Mouse (Mus musculus) bone marrow, adult 2 months (tissue): ENCODE measurements at regions not wholly inside any gene's neighbourhood (a gene's known extent, or its start where the extent isn't known, plus 50 kb on each side); places are given as distances from the start of the nearest gene placed in this dataset.

Source experiments
- H3K27ac ChIP-seq: fragments of 200-500 bp; 2 replicates; pipeline ENCODE4 v1.5.1; 2012; ENCODE audit warnings: low read depth, mild to moderate bottlenecking, control low read depth, inconsistent platforms, low read length; ENCODE audit not compliant: control insufficient read depth, poor library complexity, insufficient read depth
- H3K4me1 ChIP-seq: fragments of 200-500 bp; 2 replicates; pipeline ENCODE4 v1.6.1; 2011; ENCODE audit warnings: low read length; ENCODE audit not compliant: control insufficient read depth, insufficient read depth
- H3K4me3 ChIP-seq: fragments of 200-500 bp; replicated peaks from 2 replicates; pipeline ENCODE3; 2011; ENCODE audit warnings: mild to moderate bottlenecking, low read depth, low read length, control low read depth; ENCODE audit not compliant: control insufficient read depth
- CTCF ChIP-seq: fragments of 200-500 bp; IDR thresholded peaks from 2 replicates; pipeline ENCODE4 v1.5.1; 2011; ENCODE audit warnings: low read length, control low read depth; ENCODE audit not compliant: control insufficient read depth, insufficient read depth
- POLR2A ChIP-seq: fragments of 200-500 bp; IDR thresholded peaks from 2 replicates; pipeline ENCODE4 v1.6.1; 2011; ENCODE audit warnings: low read depth, mild to moderate bottlenecking, control low read depth, low read length, borderline replicate concordance; ENCODE audit not compliant: control insufficient read depth
- WGBS: fragments of 180-500 bp; shearing (Covaris S2); methylation state at CpG from one replicate; pipeline ENCODE4 v1.1.7; 2018; 5-methylcytosine and 5-hydroxymethylcytosine counted together

DNA sequence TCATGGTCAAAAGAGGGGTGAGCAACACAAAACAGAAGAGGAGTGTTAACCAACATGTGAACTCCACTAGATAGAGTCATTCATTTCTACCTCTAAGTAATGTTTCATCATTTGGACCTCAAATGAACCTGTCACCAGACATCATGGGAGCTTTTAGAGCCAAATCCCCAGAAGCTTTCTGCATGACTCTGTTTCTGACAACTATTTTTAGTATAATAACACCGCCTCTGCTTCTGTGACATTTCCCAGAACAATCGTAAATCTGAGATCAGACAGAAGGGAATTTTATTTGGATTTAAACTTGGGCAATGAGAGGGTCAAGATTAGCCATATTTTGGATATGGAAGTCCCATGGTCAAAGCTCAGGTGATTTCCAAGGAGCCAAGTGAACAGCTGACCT is 61.4 kb upstream of the Thbs1 start:
- WGBS: 78% methylated on average over 2 of the region's 2 CpGs
- TF ChIP-seq POLR2A (no peak), CTCF (no peak)
- H3K4me3 ChIP-seq: no peak overlapping the region
- H3K27ac ChIP-seq: no peak overlapping the region
- peaks cover 2% of the 10 kb centered on the region; the same call in 1 of the 2 replicates for H3K4me1 ChIP-seq

DNA sequence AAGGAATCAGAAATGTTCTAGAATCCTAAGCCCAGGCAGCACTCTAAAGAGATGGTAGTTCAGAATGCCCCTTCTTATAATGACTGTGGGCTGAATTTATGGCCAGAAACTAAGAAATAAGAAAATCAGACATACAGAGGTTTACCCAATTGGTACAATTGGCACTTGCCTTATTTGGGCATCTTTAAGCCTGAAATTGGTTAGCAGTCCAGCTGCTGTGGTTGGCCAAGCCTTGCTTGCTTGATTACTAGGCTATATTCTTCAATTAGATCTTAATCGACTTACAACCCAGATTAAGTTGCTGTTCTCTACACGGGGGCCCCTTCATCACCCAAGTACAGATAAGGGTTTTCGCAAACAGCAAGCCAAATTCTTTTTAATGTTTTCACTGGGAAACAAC is 60.1 kb upstream of the Thbs1 start:
- H3K4me1 ChIP-seq: peaks cover 2% of the 10 kb centered on the region; the same call in 1 of the 2 replicates
- no peak overlapping the region for H3K4me3 ChIP-seq
- no peak overlapping the region for H3K27ac ChIP-seq
- no peak for TF ChIP-seq POLR2A
- no peak for TF ChIP-seq CTCF
- 82% methylated on average over 3 of the region's 3 CpGs for WGBS

DNA sequence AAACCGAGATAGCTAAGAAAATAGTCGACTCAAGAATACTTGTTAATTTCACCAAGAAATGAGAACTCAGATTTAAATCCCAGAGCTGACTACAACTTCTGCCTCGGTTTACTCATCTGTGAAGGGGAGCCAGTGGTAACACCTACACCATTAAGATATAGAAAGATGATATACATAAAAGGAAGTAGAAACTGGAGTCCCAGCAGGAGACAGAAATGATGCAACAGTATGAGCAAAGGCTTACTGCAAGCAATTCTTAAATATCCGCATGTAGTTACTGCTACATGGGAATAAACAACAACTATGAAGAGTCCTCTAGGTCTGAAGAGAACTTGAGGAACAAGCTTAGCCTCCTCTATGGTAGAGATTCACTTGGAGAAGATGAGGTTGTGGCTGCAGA is 58.2 kb upstream of the Thbs1 start:
- Histone ChIP-seq H3K4me1 (peaks cover 2% of the 10 kb centered on the region; the same call in 1 of the 2 replicates), H3K4me3 (no peak overlapping the region), H3K27ac (no peak overlapping the region)
- TF ChIP-seq CTCF (no peak), POLR2A (no peak)
- WGBS: 76% methylated on average over 4 of the region's 4 CpGs

DNA sequence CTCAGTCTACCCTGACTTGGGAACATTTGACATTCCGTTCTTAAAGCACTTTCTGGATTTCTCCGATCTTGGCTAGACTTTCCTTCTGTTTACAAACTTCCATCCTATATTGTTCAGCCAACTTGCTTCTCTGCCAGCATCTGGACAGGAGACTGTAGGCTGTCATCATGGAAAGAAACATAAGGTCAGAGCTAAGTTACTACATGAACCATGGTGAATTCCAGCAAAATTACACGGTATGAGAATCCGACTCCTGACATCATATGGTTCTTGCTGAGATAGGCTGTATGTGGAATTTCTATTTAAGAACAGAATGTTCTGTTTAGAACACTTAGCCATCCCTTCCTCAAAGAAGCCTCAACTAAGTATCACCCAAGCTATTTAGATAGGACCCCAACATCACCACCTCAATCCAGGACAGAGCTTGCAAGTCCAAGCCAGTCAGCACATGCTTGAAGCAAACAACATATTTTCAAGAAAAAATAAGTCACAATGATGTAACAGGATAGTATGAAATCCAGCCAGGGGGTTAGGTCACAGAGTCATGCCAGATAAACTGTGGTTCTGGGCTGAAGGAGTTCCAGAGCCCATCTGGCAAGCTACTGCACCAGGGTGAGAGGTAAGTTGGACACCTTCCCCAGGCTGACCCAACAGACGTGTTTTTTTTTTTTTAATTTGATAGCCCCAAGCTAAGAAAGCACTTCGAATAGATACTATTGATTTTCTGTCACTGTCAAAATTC is 52.9 kb upstream of the Thbs1 start:
- H3K27ac ChIP-seq: no peak overlapping the region
- TF ChIP-seq CTCF (no peak), POLR2A (no peak)
- WGBS: 91% methylated on average over 6 of the region's 6 CpGs
- H3K4me1 ChIP-seq: peaks cover under 1% of the 10 kb centered on the region; the same call in 1 of the 2 replicates
- no peak overlapping the region for H3K4me3 ChIP-seq

DNA sequence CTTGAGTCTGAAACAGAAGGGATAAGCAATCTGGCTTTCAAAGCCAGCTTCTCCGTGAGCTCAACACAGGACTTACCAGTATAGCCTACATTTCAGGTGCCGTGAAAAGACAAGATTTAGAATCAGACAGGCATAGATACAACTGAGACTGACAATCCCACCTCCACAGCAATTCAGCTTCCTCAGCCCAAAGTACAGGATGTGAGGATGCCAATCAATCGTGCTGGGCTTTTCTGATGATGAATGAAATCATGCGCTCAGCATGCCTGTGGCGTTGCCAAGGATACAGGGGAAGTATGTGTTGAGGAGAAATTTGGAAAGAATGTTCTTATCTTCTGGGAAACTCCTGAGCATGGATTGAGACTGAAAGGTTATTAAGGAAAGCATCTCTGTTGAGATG is 50.4 kb upstream of the Thbs1 start:
- no peaks in the 10 kb centered on the region for H3K4me1 ChIP-seq
- no peak overlapping the region for H3K4me3 ChIP-seq
- no peak for TF ChIP-seq CTCF
- TF ChIP-seq POLR2A: no peak
- 86% methylated on average over 5 of the region's 5 CpGs for WGBS
- no peak overlapping the region for H3K27ac ChIP-seq
